Mouse (Mus musculus) c-Kit-positive CD71-negative TER-119-negative erythroid progenitor cells, embryonic 14.5 days (primary cell): ENCODE results near the gene Gm37240.

ENCODE experiments used
- DNase-seq: peaks from one replicate; pipeline ENCODE4 v3.0.0-alpha.2; 2013; ENCODE audit warnings: low read depth

The Gm37240 gene

GRCm38 (mm10) chr3:84701964-84702363 is 1185.4 kb downstream of the Gm37240 start:
- no peak for DNase-seq

- no peak for DNase-seq
Observed at GRCm38 (mm10) chr3:84701509-84701908, 1185.8 kb downstream of the Gm37240 start.

- DNase-seq: no peak
Observed at GRCm38 (mm10) chr3:84696428-84696917, 1190.8 kb downstream of the Gm37240 start.

- DNase-seq: no peak
Observed at GRCm38 (mm10) chr3:84695867-84696361, 1191.4 kb downstream of the Gm37240 start.

GRCm38 (mm10) chr3:84695418-84695817 is 1191.9 kb downstream of the Gm37240 start:
- DNase-seq: no peak

GRCm38 (mm10) chr3:84693886-84694285 is 1193.4 kb downstream of the Gm37240 start:
- DNase-seq: no peak

GRCm38 (mm10) chr3:84692647-84693199 is 1194.6 kb downstream of the Gm37240 start:
- DNase-seq: no peak

GRCm38 (mm10) chr3:84690091-84690771 is 1197.1 kb downstream of the Gm37240 start:
- no peak for DNase-seq

- DNase-seq: no peak
Observed at GRCm38 (mm10) chr3:84689656-84690055, 1197.7 kb downstream of the Gm37240 start.

- no peak for DNase-seq
Observed at GRCm38 (mm10) chr3:84688176-84688575, 1199.1 kb downstream of the Gm37240 start.

GRCm38 (mm10) chr3:84687488-84687846 is 1199.9 kb downstream of the Gm37240 start:
- no peak for DNase-seq

GRCm38 (mm10) chr3:84686799-84687487 is 1200.4 kb downstream of the Gm37240 start:
- DNase-seq: no peak

- DNase-seq: no peak
Observed at GRCm38 (mm10) chr3:84686294-84686672, 1201.0 kb downstream of the Gm37240 start.

GRCm38 (mm10) chr3:84685662-84686293 is 1201.5 kb downstream of the Gm37240 start:
- no peak for DNase-seq

GRCm38 (mm10) chr3:84683788-84684187 is 1203.5 kb downstream of the Gm37240 start:
- DNase-seq: no peak

- no peak for DNase-seq
Observed at GRCm38 (mm10) chr3:84681699-84682098, 1205.6 kb downstream of the Gm37240 start.

GRCm38 (mm10) chr3:84680062-84680461 is 1207.3 kb downstream of the Gm37240 start:
- no peak for DNase-seq

- DNase-seq: no peak
Observed at GRCm38 (mm10) chr3:84679542-84679941, 1207.8 kb downstream of the Gm37240 start.

- DNase-seq: no peak
Observed at GRCm38 (mm10) chr3:84678891-84679290, 1208.4 kb downstream of the Gm37240 start.

- DNase-seq: no peak
Observed at GRCm38 (mm10) chr3:84675710-84676109, 1211.6 kb downstream of the Gm37240 start.

- no peak for DNase-seq
Observed at GRCm38 (mm10) chr3:84673552-84673951, 1213.8 kb downstream of the Gm37240 start.

GRCm38 (mm10) chr3:84672136-84672535 is 1215.2 kb downstream of the Gm37240 start:
- no peak for DNase-seq

GRCm38 (mm10) chr3:84668957-84669356 is 1218.4 kb downstream of the Gm37240 start:
- DNase-seq: no peak
